Mouse (Mus musculus) left cerebral cortex, adult 8-10 months (tissue): ENCODE results near the gene Mgat5. TPM values are rescaled to one million over a fixed set of nuclear protein-coding genes. Genes with fewer than 3 reads are reported as not detected.
A peak's percentile ranks its signal among the peaks of the same experiment; 100 is the strongest.

ENCODE experiments used
- DNase-seq, 2 experiments: peaks; one replicate each; pipeline ENCODE4 v3.0.0; 2022; ENCODE audit warnings: low spot score in 2 of 2
- total RNA-seq, 4 experiments: library from RNA; stranded (reverse); gene quantifications; 2 replicates each; pipeline ENCODE4 v1.2.4; 2022

Gene Mgat5
- total RNA-seq, 4 experiments from 2014 or later: 65.4 to 79.2 (median 69.7) TPM

DNA sequence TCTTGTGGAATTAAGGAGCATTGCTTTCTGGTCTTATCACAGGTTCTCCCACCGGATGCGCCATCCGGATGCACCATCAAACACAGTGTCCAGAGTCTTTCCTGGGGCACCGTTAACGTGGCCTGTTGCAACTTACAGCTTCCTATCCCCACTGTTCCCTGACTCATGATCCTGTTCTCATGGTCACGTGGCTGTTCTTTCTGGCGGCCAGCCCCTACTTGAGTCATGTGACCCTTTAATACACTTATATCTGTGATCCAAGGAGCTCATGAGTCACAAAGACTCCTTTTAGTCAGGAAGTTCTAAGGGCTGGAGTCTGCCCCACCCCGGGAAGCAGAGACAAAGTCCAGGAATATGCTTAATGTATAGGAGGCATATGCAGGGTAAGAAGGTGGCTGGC is 52.2 kb downstream of the Mgat5 start:
- DNase-seq: no peak

DNA sequence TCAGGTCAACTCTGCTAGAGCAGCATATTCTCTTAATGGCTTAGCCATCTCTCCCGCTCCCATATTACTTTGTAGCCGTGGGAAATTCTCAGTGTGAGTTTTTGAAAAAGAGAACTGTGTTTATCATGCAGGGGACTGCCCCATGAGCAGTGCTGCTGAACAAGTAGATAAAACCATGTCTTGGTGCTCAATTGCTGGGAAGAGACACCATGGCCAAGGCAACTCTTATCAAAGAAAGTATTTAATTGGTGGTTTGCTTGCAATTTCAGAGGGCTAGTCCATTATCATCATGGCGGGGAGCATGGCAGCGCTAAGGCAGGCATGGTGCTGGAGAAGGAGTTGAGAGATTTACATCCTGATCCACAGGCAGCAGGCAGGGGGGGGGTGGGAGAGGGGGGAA is 54.9 kb downstream of the Mgat5 start:
- no peak for DNase-seq

- DNase-seq: no peak
Observed at GRCm38 (mm10) chr1:127260969-127261368, 56.2 kb downstream of the Mgat5 start.

DNA sequence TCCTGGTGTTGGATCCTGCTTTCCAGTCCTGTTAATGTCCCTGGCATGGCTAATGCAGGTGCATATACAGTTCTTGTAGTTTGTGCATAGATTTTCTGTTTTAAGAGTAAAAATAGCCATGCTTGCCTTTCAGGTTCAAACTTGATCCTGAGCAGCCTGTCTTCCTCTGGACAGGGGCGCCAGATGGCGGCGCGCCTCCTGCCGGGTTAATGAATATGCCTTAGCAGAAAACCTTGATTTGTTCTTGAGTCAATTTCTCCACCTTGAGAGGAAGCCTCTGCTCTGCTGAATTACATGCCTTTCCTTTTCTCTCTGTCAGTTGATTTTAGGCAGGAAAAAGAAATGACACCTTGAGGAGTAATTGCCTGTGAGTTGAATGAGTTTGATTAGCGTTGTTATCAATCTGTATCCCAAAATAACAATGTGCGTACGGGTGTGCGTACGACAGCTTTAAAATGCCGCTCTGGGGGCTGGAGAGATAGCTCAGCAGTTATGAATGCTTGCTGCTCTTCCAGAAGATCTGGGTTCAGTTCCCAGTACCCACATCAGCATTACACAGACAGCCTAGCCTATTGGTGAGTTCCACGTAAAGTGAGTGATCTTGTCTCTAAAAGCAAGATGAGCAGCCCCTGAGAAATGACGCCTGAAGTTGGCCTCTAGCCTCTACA is 57.5 kb downstream of the Mgat5 start:
- no peak for DNase-seq

DNA sequence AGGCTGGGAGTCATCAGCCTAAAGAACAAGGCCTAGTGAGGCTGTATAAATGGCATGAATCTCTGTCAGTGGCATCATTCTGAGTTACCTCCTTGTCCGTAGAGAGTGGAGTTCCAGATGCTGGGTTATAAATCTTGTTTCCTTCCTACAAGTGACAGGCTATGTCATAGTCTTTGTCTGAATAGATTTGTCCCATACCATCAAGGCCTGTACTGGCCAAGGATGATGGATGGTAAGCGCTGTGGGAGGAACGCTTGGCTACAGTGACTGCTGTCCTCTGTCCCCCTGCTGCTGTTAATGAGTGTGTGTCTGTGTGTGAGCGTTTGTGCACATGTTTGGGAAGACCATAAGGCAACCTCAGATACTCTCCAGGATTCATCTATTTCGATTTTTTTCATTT is 63.2 kb downstream of the Mgat5 start:
- DNase-seq: no peak

GRCm38 (mm10) chr1:127269343-127269742 is 64.5 kb downstream of the Mgat5 start:
- DNase-seq: no peak

- no peak for DNase-seq
Observed at GRCm38 (mm10) chr1:127270273-127271020, 65.6 kb downstream of the Mgat5 start.

DNA sequence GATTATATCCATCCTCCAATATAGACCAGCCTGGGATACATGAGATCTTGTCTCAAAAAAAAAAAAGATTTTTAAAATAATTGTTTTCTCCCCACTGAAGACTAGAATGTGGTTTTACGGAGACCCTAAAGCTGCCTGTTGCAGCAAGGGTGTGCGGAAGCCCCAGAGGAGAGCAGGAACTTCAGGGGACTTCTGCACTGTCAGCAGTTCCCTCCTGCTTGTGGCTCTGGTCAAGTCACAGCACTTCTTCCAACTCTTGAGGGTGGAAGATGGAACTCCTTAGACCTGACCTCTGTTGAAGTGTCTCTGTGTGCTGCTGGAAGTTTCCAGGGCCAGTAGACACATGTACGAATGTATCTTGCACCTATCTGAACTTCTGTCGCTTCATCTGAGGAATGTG is 66.3 kb downstream of the Mgat5 start:
- no peak for DNase-seq

GRCm38 (mm10) chr1:127273363-127273762 is 68.5 kb downstream of the Mgat5 start:
- DNase-seq: no peak

- DNase-seq: no peak
Observed at GRCm38 (mm10) chr1:127275572-127276324, 70.9 kb downstream of the Mgat5 start.

DNA sequence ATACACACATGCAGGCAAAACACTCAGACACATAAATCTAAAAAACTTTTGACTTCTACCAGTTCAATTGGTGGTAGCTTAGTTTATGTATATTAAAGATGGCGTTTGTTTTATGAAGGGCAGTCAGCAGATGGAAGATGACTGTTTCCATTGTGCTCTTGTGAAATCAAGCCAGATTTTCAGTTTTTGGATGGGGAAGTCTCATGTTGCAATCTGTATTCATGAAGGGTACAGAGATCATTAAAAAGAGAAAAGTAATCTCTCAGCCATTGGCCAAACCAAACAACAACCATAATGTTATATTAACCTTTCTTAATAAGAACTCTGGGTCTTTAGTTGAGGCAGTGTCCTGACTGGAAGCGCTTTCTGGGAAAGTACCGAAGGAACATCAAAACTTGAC is 73.3 kb downstream of the Mgat5 start:
- DNase-seq: no peak

DNA sequence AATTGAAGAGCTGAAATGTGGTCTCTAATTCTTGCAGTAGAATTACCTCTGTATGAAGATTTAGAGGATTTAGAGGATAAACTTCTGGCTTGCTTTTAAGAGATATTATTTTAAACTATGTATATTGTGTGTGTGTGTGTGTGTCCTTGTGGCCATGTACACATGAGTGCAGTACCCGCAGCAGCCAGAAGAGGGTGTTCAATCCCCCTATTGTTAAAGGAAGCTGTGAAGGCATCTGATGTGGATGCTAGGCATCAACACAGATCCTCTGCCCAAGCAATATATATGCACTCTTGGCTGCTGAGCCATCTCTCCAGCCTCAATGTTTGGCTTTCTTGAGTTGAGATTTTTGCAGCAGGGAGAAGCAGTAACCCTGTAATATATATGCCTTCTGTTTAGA is 75.4 kb downstream of the Mgat5 start:
- DNase-seq: no peak

DNA sequence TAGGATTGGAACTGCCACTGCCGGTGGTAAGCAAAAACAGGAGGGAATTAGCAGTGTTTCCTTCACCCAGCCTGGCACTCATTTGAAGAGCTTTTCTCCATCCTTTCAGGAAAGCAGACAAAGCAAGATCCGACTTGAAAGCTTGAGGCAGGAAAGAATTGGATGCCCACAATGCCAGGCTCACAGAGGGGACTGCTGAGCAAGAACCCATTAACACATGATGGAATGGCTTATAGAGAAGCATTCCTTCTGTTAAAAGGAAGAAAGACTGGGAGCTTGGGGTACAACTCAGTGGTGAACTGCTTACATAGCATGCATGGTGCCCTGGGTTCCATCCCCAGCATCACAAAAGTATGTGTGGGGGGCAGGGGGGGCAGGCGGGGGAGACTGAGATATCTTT is 80.2 kb downstream of the Mgat5 start:
- no peak for DNase-seq

- no peak for DNase-seq
Observed at GRCm38 (mm10) chr1:127287505-127287904, 82.7 kb downstream of the Mgat5 start.

DNA sequence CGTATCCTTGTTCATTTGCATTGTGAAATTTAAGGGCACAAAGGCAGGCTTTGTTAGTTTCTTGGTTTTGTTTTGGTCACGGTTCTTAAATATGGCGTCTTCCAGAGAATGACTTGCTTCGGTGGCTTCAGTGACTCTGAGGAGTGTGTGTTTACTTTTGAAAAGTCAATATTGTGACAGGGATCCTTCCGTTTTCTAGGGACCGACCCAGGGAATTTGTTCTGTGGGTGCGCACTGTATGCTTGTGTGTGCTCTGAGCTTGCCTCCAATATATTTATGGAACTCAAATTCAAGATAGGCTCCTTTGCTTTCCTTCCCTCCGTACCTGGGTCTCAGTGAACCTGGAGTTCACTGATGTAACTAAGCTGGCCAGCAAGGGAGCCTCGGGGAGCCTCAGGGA is 86.1 kb downstream of the Mgat5 start:
- DNase-seq: no peak

DNA sequence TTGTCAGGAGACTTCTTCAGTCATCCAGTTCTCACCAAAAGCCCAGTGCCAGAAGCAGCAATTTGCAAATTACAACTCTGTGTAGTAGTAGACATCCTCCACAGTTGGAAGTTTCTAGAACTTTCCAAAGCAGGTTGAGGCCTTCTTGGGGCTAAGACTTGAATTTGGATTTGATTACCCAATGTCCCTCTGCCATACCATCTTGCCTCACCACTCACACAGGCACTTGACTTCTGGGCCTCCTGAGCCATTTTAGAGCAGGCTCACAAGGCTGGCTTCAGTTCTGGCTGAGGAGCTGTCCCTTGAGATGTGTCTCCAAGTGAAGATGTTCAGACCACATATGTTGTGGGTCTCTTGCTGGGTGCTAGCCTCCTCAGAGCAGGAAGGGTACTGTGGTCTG is 86.9 kb downstream of the Mgat5 start:
- DNase-seq: no peak

- peak in 1 of 2 experiments; percentile 30 for DNase-seq
Observed at GRCm38 (mm10) chr1:127293286-127293685, 88.5 kb downstream of the Mgat5 start.

DNA sequence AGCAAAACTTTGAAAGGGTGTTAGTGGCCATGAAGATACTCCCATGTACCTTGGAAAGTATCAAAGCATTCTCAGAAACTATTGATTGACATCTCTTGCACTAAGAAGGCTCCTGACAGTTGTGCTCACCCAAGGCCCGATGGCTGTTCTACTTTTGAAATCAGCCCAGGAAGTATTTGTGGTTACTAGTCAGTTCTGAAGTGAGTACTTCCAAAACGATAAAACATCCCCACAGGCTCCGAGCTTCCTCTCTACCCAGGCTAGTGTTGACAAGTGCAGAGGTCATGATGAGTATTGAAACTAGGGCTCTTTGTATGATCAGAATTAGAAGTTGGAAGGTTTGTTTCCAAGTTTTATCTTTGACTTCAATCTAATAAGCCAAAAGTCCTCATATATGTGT is 92.0 kb downstream of the Mgat5 start:
- DNase-seq: no peak

- no peak for DNase-seq
Observed at GRCm38 (mm10) chr1:127299774-127300173, 95.0 kb downstream of the Mgat5 start.

DNA sequence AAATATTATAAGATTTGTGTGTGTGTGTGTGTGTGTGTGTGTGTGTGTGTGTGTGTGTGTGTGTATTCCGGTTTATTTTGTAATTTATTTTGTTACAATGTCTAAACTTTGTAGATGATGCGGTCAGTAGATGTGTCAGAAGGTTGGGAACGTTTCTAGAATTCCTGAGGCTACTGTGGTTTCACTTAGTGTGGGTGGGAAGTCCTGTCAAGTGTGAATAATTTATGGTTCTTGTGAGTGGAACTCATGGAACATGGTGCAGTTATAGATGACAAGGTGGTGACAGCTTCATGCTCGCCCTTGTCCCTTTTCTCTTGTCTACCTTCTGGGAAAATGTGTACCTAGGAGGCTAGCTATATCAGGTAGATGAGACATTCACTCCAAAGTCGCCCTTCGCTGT is 96.2 kb downstream of the Mgat5 start:
- DNase-seq: no peak

- no peak for DNase-seq
Observed at GRCm38 (mm10) chr1:127302620-127303019, 97.8 kb downstream of the Mgat5 start.

DNA sequence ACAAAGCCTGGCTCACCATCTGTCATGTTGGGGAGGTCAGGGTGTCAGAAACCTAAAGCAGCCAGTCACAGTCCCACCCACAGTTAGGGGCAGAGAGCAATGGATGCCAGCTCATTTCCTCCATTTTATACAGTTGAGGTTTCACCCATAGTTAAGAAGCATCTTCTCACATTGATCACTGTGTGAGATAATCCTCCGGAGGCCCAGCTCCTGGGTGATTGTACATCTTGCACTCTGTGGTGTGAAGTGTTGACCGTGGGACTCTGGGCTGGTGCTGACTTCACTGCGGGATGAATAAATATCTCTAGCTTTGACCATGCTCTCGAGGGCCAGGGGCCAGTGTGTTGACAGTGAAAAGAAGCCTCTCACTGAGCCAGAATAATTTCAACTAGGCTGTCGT is 99.0 kb downstream of the Mgat5 start:
- no peak for DNase-seq
